Comparison of ENCODE assay signal across 9 mouse cellular contexts in genomic region chr1:75456746-75457564, GRCm38 (mm10). TPM values are rescaled to one million over a fixed set of nuclear protein-coding genes. Genes with fewer than 3 reads are reported as not detected.
A peak's percentile ranks its signal among the peaks of the same experiment; 100 is the strongest.
DNase-seq lines count a peak whose midpoint lies in the region; ATAC-seq lines count a peak whose summit lies in the region.
"Had no signal": no experiment of that assay in that cellular context is flagged by ENCODE, and none has a peak within 500 bp of the region (broad histone marks: within the 10 kb centered on the region; RNA-seq: fewer than 3 reads in every experiment).

No protein-coding gene starts in this region.

- 7% methylated on average over 14 of the region's 14 CpGs for WGBS in forebrain, embryonic 11.5 days
- 5% methylated on average over 14 of the region's 14 CpGs for WGBS in forebrain, embryonic 15.5 days

- no peak overlapping the region for H3K4me2 ChIP-seq in forebrain, embryonic 11.5 days (ENCODE audit: low read depth, low read length, severe bottlenecking)
- no peak overlapping the region for H3K4me2 ChIP-seq in forebrain, embryonic 15.5 days (replicated peaks)

- no peaks in the 10 kb centered on the region for H3K36me3 ChIP-seq in forebrain, embryonic 11.5 days (ENCODE audit: control insufficient read depth, insufficient read depth, low read length)
- H3K36me3 ChIP-seq in forebrain, embryonic 15.5 days = no peaks in the 10 kb centered on the region
- H3K36me3 ChIP-seq: limb, embryonic 12.5 days had no signal

- no peak for DNase-seq in forebrain, embryonic 11.5 days (ENCODE audit: low spot score)
- DNase-seq in A20 (ENCODE audit: low read depth, low spot score) = peak; percentile 35
- peak; percentile 68 for DNase-seq in embryo, embryonic 10.5 days (ENCODE audit: low spot score)
- no peak for DNase-seq in left cerebral cortex, postnatal 36 days (ENCODE audit: low spot score in 2 of 2)

- H3K9me3 ChIP-seq in forebrain, embryonic 11.5 days (ENCODE audit: control insufficient read depth, low read length) = no peaks in the 10 kb centered on the region
- H3K9me3 ChIP-seq in forebrain, embryonic 15.5 days = no peaks in the 10 kb centered on the region
- H3K9me3 ChIP-seq: limb, embryonic 12.5 days had no signal

- no peak overlapping the region for H3K4me3 ChIP-seq in forebrain, embryonic 11.5 days (ENCODE audit: low read depth, low read length)
- H3K4me3 ChIP-seq in forebrain, embryonic 15.5 days = no peak overlapping the region

- peaks cover 21% of the 10 kb centered on the region for H3K4me1 ChIP-seq in forebrain, embryonic 11.5 days (replicated peaks; ENCODE audit: control insufficient read depth, insufficient read depth, low read length)
- peaks cover 33% of the 10 kb centered on the region for H3K4me1 ChIP-seq in forebrain, embryonic 15.5 days

- H3K27ac ChIP-seq in forebrain, embryonic 11.5 days (ENCODE audit: low read depth, low read length) = no peak overlapping the region
- H3K27ac ChIP-seq in forebrain, embryonic 15.5 days (replicated peaks) = no peak overlapping the region
- H3K27ac ChIP-seq: limb, embryonic 12.5 days had no signal

- 0 out of 2 replicates have a peak, but pooled peaks have one; percentile 5 for ATAC-seq in forebrain, embryonic 11.5 days (replicated peaks; ENCODE audit: low FRiP score)
- ATAC-seq in forebrain, embryonic 15.5 days (replicated peaks) = no peak
- peak; percentile 48; the same call in 1 of the 2 replicates for ATAC-seq in megakaryocyte progenitor cell, adult 5-6 weeks (replicated peaks; ENCODE audit: poor library complexity)
- no peak for ATAC-seq in inflammation-experienced regulatory T-cells, adult 6 months
- no peak for ATAC-seq in frontal cortex, adult (ENCODE audit: low TSS enrichment)

- H3K27me3 ChIP-seq in forebrain, embryonic 11.5 days (ENCODE audit: control insufficient read depth, insufficient read depth, low read length) = peaks cover 21% of the 10 kb centered on the region; the same call in 1 of the 2 replicates
- peaks cover 12% of the 10 kb centered on the region; the same call in 1 of the 2 replicates for H3K27me3 ChIP-seq in forebrain, embryonic 15.5 days

- intact Hi-C loops in left cerebral cortex, postnatal 36 days (cut with DNase I) = no loop called here

- H3K9ac ChIP-seq in forebrain, embryonic 11.5 days (ENCODE audit: low read length) = no peak overlapping the region
- no peak overlapping the region for H3K9ac ChIP-seq in forebrain, embryonic 15.5 days (replicated peaks)
- H3K9ac ChIP-seq: limb, embryonic 12.5 days had no signal

RNA-seq across cellular contexts. Expression of gene Asic4, which starts 6.7 kb away (rescaled TPM):
- 0.61 TPM in 2 replicates for polyA plus RNA-seq in forebrain, embryonic 11.5 days (2014; fragmentation: Nextera tagmentation; extraction: Ambion mirVana)
- 2.8 and 4.1 TPM in 2 replicates for polyA plus RNA-seq in forebrain, embryonic 15.5 days (2015; fragmentation: Nextera tagmentation; extraction: Ambion mirVana)
- total RNA-seq in megakaryocyte progenitor cell, adult 5-6 weeks (2015) = not detected in 2 replicates
- total RNA-seq in megakaryocyte progenitor cell, adult 5-6 weeks (2017) = not detected in 2 replicates
- polyA plus RNA-seq in inflammation-experienced regulatory T-cells, adult 6 months (2017; shearing (Covaris generic)) = not detected
- 10 to 100 TPM; 13.2 to 15.7 TPM for total RNA-seq in left cerebral cortex, postnatal 36 days (2021)

RNA-seq across cellular contexts. Expression of gene Gmppa, which starts 21.2 kb away (rescaled TPM):
- 46.3 and 47.2 TPM in 2 replicates for polyA plus RNA-seq in forebrain, embryonic 11.5 days (2014; fragmentation: Nextera tagmentation; extraction: Ambion mirVana)
- polyA plus RNA-seq in forebrain, embryonic 15.5 days (2015; fragmentation: Nextera tagmentation; extraction: Ambion mirVana) = 62.3 and 77.8 TPM in 2 replicates
- total RNA-seq in megakaryocyte progenitor cell, adult 5-6 weeks (2015) = 65.8 and 74.1 TPM in 2 replicates
- total RNA-seq in megakaryocyte progenitor cell, adult 5-6 weeks (2017) = 87.0 and 98.6 TPM in 2 replicates
- polyA plus RNA-seq in inflammation-experienced regulatory T-cells, adult 6 months (2017; shearing (Covaris generic)) = 10 to 100 TPM; 44.2 to 67.2 (median 62.7) TPM
- 10 to 100 TPM; 50.0 to 59.0 TPM for total RNA-seq in left cerebral cortex, postnatal 36 days (2021)

RNA-seq across cellular contexts. Expression of gene Chpf, which starts 22.2 kb away (rescaled TPM):
- polyA plus RNA-seq in forebrain, embryonic 11.5 days (2014; fragmentation: Nextera tagmentation; extraction: Ambion mirVana) = 21.3 and 23.3 TPM in 2 replicates
- 28.9 and 29.2 TPM in 2 replicates for polyA plus RNA-seq in forebrain, embryonic 15.5 days (2015; fragmentation: Nextera tagmentation; extraction: Ambion mirVana)
- 0.27 and 0.83 TPM in 2 replicates for total RNA-seq in megakaryocyte progenitor cell, adult 5-6 weeks (2015)
- total RNA-seq in megakaryocyte progenitor cell, adult 5-6 weeks (2017) = 0.57 and 2.0 TPM in 2 replicates
- polyA plus RNA-seq in inflammation-experienced regulatory T-cells, adult 6 months (2017; shearing (Covaris generic)) = 1 to 10 TPM; 5.5 to 6.9 (median 5.6) TPM
- 10 to 100 TPM; 75.3 to 86.3 TPM for total RNA-seq in left cerebral cortex, postnatal 36 days (2021)

RNA-seq across cellular contexts. Expression of gene Tmem198, which starts 22.4 kb away (rescaled TPM):
- 8.9 and 9.4 TPM in 2 replicates for polyA plus RNA-seq in forebrain, embryonic 11.5 days (2014; fragmentation: Nextera tagmentation; extraction: Ambion mirVana)
- polyA plus RNA-seq in forebrain, embryonic 15.5 days (2015; fragmentation: Nextera tagmentation; extraction: Ambion mirVana) = 53.4 and 55.4 TPM in 2 replicates
- not detected in 2 replicates for total RNA-seq in megakaryocyte progenitor cell, adult 5-6 weeks (2015)
- total RNA-seq in megakaryocyte progenitor cell, adult 5-6 weeks (2017) = 2.9 TPM in 1 of 2 replicates, not detected in the other
- polyA plus RNA-seq in inflammation-experienced regulatory T-cells, adult 6 months (2017; shearing (Covaris generic)) = under 1 TPM in 1 of 3 experiments, not detected in 2; 0.24 TPM
- 100 to 1,000 TPM in 1 of 2 experiments, 10 to 100 TPM in 1; 94.2 to 105 TPM for total RNA-seq in left cerebral cortex, postnatal 36 days (2021)

RNA-seq across cellular contexts. Expression of gene Obsl1, which starts 49.3 kb away (rescaled TPM):
- polyA plus RNA-seq in forebrain, embryonic 11.5 days (2014; fragmentation: Nextera tagmentation; extraction: Ambion mirVana) = 42.6 and 44.7 TPM in 2 replicates
- polyA plus RNA-seq in forebrain, embryonic 15.5 days (2015; fragmentation: Nextera tagmentation; extraction: Ambion mirVana) = 21.7 and 21.9 TPM in 2 replicates
- total RNA-seq in megakaryocyte progenitor cell, adult 5-6 weeks (2015) = 1.0 TPM in 1 of 2 replicates, not detected in the other
- total RNA-seq in megakaryocyte progenitor cell, adult 5-6 weeks (2017) = 0.30 TPM in 1 of 2 replicates, not detected in the other
- polyA plus RNA-seq in inflammation-experienced regulatory T-cells, adult 6 months (2017; shearing (Covaris generic)) = not detected
- 10 to 100 TPM; 25.4 to 33.2 TPM for total RNA-seq in left cerebral cortex, postnatal 36 days (2021)

Comparison
In these comparisons a context has a peak if more than half of its experiments do, and no peak if none do; other contexts are left out.
1. ATAC-seq: peak in forebrain, embryonic 11.5 days (single experiment) and megakaryocyte progenitor cell, adult 5-6 weeks (single experiment); none in forebrain, embryonic 15.5 days (single experiment), inflammation-experienced regulatory T-cells, adult 6 months (single experiment) and frontal cortex, adult (single experiment).
2. DNase-seq: peak in A20 (single experiment) and embryo, embryonic 10.5 days (single experiment); none in forebrain, embryonic 11.5 days (single experiment) and left cerebral cortex, postnatal 36 days (0 of 2).